Mouse (Mus musculus) mouse embryonic stem cell (cell line): ENCODE results near the gene Cux1.

Experiments used
- in situ Hi-C, 2 experiments: fragments of 300-500 bp; cut with MboI; formaldehyde crosslinking; loops; 1 replicate in 1 of 2; 3 replicates in 1 of 2; pipeline ENCODE4 v1.14.3; 2019 to 2020; ENCODE audit warnings: low sequenced_read_pairs in 2 of 2, low pct_unique_long_range_greater_than_20kb in 1 of 2, mixed read lengths in 1 of 2; ENCODE audit not compliant: unreplicated experiment in 1 of 2

Gene Cux1

DNA sequence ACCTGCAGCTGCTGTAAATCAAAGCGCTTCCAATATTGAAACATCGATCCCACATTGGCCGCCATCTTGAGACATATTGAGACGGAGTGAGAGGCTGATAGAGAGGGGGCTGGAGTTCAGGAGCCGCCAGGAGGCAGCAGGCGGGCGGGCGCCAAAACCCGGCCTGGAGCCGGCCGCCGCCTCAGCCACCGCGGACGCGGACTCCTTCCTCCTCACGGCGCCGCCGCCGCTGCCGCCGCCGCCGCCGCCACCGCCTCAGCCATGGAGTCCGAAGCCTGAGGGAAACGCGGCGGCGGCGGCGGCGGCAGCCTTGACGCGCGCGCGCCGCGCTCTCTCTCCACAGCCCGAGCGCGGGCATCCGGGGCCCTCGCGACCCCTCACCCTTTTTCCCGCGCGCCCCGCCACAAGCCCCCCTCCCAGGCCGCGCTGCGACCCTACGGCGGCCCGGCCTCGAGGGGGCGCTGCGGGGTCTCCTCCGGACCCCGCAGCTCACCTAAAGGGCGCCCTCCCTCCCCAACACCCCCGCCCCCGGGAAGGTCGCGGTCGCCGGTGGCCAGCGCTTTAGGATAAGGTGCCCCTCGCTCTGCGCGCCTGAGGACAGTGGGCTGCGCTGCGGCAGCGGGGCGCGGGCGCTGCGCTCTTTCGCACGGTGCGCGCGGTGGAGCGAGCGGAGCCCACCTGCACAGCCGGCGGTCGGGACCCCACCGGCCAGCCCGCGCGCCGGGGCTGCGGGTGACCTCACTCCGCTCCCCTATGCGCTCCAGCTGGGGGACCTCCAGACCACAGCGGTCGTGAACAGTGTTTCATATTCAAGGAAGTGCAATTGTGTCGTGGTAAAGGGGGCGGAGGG lies at the start of gene Cux1:
Gene Cux1 (minus strand): TSS at position 315 of the 850 bp plus-strand sequence.
- in situ Hi-C loops = loop anchor here in 1 of 2 experiments (5.0 kb wide), 1 partner anchor 55 kb away; no protein-coding TSS in a partner anchor

DNA sequence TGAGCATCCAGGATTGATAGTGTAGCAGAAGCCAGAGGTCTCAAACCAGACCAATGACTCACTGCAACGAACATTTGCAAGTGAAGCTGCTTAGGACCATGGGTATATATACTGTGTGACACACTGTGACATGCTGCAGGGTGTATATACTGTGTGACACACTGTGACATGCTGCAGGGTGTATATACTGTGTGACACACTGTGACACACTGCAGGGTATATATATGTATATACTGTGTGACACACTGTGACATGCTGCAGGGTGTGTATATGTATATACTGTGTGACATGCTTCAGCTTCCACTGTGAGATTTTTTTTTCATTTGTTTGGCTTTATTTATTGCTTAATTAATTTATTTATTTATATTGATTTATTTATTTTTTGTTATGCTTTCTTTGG lies 45.1 kb upstream of the Cux1 start:
- in situ Hi-C loops = no loop called here

DNA sequence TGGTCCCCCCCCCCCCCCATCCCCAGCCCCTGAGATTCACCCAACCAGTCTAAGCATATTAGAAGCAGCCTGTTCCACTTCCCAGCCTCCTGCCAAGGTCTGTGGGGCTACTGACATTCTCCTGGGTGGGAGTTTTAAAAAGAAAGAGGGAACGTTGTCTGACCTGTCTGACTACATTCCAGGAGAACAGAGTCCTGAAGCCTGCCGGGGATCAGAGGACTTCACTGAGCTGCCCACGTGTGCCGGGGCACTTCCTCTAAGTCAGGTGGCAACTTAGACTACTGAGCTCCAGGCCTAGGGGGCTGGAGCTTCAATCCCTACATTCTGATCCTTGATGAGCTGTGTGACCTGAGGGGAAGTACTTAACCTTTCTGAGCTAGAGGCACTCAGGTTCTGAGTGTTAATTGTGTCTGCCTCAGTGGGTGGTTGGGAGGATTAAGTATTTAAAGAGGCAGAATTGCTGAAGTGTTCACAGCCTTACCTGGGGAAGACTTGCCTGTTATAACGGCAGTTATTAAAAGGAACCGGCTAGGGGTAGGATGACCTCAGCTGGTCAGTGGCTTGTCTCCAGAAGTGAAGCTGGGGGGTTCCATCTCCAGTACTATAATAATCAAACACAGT lies 41.6 kb upstream of the Cux1 start:
- in situ Hi-C loops = no loop called here

DNA sequence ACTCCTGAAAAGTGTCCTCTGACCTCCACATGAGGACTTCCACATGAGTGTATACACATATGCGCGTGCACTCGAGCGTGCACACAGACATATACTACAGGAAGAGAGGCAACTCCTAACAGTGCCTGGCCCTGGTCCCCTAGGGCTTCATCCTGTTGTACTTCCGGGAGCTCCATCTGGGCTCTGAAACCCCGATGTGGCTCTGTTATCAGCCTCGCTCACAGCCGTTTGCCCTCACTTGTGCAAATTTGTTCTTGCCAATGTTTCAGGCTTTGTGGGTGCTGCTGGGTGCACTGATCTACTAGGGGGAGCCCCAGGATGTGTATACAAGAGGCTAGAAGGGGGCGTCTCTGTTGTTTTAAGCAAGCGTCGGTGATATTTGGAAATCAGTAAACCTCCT lies 37.9 kb upstream of the Cux1 start:
- in situ Hi-C loops = no loop called here

DNA sequence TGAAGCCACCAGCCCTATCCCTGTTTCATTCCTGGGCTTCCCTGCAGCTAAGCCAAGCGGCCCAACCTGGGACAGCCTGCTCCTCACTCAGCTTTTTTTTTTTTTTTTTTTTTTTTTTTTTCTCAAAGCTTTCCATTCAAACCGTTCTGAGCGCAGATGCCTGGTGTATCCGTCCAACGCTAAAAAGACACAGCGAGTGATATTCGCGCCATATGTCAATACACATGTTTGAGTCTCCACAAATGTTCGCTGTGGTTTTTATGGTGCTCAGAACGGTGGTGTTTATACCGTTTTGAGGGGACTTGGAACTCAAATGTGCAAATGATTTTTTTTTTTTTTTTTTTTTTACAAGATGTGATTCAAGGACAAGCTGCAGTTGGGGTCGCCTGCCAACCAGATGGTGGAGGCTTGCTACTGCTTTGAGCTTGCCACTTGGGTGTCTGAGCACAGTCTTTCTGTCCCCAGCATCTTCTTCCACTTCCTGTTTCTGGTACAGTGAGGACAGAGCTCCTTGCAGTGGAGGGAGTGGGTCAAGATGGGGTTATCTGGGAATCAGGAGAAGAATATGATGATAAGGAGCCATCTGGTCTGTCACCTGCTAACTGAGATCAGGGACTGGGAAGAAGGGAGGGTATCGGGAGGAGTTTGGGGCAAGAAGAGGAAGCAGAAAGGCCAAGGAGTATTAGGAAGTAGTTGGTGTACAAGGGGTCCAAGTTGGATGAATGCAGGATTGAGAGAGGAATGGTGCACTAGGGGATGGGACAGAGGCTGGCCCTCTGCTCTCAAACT lies 36.1 kb upstream of the Cux1 start:
- in situ Hi-C loops = no loop called here

DNA sequence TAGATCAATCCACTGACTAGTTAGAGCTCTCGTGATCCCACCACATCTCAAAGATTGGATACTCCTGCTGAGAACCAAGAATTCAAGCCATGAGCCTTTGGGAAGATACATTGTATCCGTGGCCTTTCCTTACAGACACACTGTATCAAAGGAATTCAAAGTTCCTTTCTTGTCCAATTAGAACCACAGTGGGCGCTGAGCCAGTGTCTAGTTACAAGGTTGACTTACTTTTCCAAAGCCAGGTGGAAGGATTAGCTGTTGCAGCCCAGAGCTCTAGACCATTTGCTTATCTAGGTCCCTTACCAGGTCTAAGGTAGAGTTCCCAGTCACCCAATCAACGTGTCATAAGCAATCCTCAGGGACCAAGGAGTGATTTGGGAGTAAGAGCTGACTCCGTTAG lies 33.2 kb upstream of the Cux1 start:
- in situ Hi-C loops = no loop called here

DNA sequence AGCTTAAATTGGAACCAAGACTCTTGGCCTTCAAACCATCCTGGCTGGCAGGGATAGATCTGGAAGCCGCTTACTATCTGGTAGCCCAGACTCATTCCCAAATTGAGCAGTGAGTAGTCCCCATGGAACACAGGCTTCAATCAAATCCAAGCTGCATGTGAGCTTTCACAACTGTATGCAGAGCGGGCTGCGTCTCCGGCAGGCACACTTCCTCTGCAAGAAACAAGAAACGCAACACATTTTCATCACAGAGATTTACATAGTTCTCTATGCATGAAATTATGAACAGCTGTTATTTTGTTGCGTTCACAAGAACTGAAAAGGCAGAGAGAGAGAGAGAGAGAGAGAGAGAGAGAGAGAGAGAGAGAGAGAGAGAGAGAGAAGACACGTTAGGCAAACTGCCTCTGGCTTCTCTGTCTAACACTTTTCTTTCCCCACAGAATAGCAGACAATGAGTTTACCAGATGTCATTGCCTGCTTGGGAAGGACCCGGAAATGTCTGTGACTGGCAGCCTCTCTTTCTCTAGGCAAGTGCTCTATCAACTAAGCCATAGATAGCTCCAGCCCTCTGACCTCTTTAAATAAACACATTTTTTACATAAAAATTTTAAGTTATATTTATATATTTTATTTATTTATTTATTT lies 27.7 kb upstream of the Cux1 start:
- in situ Hi-C loops = no loop called here

DNA sequence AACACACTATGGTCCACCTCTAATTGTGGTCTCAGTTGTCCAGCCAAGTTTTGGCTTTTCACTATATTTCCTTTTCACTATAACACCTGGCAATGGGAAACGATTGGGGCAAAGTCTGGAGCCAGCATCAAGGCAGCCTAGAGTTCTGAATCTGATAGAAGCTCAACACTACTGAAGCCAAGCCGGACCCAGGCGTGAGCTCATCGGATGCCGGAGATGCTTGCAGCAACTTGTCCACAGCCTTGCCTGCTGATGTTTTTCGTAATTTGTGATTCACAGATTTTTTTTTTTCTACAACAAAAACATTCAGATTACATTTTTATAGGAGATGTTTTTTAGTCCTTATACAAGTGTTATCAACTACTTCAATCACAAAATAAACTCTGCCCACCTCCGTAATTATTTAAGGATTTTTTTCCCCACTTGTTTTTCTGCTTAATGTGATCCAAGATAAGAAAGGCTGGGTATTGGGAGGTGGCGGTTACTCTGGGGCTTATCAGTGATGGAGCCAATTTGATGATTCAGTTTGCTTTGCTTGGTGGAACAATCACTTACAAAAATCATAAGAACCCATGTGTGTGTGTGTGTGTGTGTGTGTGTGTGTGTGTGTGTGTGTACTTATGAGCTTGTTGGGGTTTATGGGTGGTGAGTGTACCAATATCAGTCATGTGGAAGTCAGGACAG lies 24.7 kb upstream of the Cux1 start:
- in situ Hi-C loops = no loop called here

DNA sequence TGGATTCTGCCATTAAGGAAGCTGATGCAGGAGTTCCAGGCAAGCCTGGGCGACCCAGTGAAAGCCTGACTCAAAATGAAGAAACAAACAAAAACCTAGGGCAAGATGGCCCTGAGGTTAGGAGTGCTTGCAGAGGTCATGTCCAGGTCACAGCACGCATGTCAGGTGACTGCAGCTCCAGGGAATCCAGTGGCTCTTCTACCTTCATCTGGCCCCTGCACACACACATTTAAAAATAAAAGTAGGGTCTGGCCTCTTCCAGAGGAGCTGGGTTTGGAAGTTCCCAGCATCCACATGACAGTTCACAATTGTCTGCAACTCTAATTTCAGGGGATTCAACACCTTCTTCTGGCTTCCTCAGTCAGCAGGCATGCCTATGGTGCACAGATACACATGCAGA lies 21.7 kb upstream of the Cux1 start:
- in situ Hi-C loops = no loop called here

DNA sequence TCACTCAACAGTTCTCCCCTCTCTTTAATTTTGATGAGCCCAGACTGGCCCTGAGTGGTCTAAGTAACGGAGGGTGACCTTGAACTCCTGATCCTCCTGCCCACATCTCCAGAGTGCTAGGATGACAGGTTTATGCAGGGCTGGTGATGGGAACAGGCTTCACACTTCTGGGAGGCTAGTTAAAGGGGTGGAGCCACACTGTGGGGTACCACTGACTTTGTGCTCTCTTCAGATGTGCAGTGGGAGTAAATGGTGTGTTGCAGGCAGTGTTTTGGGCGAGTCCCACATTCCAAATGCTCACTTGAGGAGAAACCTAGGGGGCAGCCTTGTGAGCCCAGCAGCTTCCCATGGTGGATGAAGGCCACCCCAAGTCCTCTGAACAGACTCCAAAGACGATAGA lies 21.2 kb upstream of the Cux1 start:
- in situ Hi-C loops = no loop called here

DNA sequence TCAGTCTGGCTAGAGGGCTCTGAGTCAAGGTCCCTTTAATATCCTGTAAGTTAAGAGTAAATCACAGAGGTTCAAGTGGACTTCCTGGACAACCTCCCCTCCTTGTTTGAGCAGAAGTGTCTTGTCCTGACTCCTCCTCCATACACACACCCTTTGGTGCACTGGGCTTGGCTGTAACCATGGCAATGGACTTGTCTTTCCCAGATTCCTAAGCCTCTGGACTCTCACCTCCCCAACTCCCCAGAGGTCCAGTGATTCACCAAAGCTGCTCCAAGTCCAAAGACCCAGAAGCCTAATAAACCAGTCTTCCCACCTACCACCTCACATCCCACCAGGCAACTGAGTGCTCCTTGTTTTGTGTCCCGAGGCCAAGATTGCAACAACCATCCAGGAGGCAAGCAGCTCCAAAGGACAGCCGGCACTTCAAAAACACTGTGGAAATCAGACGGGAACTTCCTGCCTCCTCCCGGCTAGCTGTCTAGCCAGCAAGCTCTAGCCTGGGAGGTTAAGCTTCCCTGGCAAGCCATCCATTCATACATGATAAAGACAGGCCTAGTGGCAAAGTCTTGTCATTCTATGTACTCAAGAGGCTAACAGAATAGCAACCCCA lies 17.5 kb upstream of the Cux1 start:
- in situ Hi-C loops = no loop called here

DNA sequence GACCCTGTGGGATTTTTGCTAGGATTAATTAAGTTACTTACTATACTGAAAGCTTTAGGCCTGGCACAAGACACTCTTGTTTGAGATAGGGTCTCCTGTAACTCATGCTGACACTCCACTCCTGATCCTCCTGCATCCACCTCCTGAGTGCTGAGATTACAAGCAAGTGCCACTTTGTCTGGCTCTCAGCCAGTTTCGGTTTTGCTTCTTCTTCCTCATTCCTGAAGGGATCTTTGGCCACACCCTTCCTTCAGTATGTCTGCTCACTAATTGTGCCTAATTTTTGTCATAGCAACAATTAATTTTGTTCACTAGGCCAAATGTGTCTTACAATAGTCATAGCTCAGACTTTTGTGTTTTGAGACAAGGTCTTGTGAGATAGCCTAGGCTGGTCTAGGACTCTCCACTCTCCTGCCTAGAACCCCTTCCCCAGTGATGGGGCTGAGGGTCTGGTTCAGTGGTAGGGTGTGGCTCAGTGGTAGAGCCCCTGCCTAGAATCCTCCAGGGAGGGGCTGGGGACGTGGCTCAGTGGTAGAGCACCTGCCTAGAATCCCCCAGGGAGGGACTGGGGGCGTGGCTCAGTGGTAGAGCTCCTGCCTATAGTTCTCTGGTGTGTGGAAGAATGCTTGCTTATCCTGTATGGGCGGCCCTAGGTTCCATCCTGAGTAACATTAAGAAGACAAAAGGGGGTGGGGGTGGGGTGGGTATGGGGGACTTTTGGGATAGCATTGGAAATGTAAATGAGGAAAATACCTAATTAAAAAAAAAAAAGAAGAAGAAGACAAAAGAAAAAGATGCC lies 16.6 kb upstream of the Cux1 start:
- in situ Hi-C loops = no loop called here

DNA sequence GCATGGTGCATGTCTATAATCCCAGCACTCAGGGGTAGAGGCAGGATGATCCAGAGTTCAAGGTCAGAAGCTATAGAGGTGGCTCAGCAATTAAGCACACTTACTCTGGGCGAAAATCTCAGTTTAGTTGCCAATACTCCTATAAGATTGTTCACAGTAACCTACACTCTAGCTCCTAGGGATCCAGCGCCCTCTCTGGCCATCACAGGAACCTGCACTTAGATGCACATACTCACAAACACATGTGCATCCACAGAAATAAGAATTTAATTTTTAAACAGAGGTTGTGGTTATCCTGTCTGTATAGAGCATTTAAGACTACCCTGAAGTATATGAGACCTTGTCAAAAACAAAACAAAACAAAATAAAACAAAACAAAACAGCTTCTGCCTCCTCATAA lies 16.0 kb upstream of the Cux1 start:
- in situ Hi-C loops = no loop called here

DNA sequence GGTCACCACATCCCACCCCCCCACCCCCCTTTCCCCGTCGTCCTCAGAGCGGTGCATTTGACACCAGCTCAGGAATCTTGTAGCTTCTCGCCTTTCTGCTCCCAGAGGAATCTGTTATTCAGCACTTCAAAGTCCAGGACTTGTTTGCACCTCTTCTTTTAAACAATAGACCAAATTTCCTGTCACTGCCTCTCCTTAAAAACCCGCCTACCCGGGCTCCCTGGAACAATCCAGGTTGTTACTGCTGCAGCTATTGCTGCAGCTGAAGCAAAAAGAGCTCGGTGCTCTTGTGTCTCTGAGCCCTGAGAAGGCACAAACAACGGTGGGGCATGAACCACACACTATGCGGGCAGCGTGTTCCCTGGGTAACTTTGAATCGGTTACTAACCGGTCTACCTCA lies 14.9 kb upstream of the Cux1 start:
- in situ Hi-C loops = no loop called here

DNA sequence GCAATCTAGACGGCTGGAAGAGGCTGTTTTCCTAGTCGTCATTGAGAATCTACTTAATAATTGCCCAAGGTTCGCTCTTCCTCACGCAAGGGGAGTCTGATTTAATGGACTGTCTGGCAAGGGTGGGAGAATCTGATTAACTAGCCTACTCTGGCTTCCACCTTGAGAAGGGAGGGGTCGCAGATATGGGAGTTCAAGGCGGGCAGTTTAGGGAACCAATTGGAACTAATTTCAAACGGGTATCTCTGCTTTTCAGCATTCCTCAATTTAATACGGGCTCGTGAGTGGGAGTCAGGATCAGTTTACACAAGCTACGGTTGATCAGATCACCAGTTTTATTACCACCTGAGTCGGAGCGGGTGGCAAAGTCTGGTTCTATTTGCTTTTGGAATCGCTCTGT lies 14.3 kb upstream of the Cux1 start:
- in situ Hi-C loops = no loop called here

DNA sequence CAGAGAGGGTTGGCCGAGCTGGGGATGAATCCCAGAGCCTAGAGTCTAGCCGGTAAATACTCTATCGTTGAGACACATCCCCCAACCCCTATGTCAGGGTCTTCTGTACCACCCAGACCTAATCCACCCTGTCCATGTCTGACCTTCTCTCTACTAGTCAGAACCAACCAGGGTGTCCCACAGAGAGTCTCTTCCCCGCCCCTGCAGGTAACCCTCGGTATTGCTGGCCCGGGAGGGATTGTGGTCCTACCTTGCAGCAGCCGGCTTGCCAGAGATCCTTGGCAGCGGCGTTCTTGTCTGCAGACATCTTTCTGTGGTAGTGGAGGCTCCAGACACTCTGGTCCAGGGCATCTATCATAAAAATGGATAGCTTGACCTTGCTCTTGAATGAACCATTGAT lies 13.9 kb upstream of the Cux1 start:
- in situ Hi-C loops = no loop called here

DNA sequence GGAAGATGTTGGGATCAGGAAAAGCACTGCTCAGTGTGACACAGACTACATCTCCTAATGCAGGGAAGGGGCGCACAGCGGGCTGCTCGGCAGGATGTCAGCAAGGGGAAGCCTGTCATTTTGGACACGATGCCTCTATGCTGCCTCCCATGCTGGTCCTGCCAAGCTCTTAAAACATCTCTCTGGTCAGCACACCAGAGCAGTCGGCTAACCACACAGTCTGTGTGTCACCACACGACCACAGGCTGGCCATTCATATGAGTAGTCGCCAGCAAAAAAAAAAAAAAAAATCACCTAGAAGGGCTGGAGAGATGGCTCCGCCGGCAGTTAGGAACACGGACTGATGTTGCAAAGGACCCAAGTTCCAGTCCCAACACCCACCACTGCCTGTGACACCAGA lies 10.9 kb upstream of the Cux1 start:
- in situ Hi-C loops = no loop called here
